Mouse (Mus musculus): ENCODE measurements around the gene Olfr525.

GRCm38 (mm10) chr7:140319861-140320385, 735 bp upstream of the Olfr525 start:
- no peak for TF ChIP-seq UBTF (IDR thresholded peaks at IDR 0.05; ENCODE audit: low read depth, low read length)
- TF ChIP-seq POLR2A (IDR thresholded peaks at IDR 0.05; ENCODE audit: low read depth, low read length), result no peak
- no peak for TF ChIP-seq RAD21 (IDR thresholded peaks at IDR 0.05; ENCODE audit: low read depth, low read length)
- TF ChIP-seq NELFE (IDR thresholded peaks at IDR 0.05; ENCODE audit: low read depth, low read length), result no peak
- TF ChIP-seq CHD1 (IDR thresholded peaks at IDR 0.05; ENCODE audit: low read depth, low read length), result no peak
- no peak for TF ChIP-seq ZC3H11A (IDR thresholded peaks at IDR 0.05; ENCODE audit: low read depth, low read length)

Data from CH12.LX (cell line).